Mouse (Mus musculus) urinary bladder, postnatal 36 days (tissue): ENCODE measurements around the gene Mup5.
"Not testable (repeated sequence)": the region's sequence is repeated elsewhere in the genome, so short reads cannot be mapped to it uniquely, and the experiment has no call there.

Experiments
- DNase-seq, 2 experiments: peaks; one replicate each; pipeline ENCODE4 v3.0.0; 2022; ENCODE audit warnings: low spot score in 2 of 2, mixed read lengths in 1 of 2

The Mup5 gene

GRCm38 (mm10) chr4:61834952-61835708, at the start of gene Mup5:
Mup5 (minus strand) TSS chr4:61835233.
- DNase-seq: no peak

- peak in 1 of 2 experiments; percentile 20 for DNase-seq
These were observed 23.1 kb upstream of the Mup5 start for GRCm38 (mm10) chr4:61858160-61858559.

- peak; percentile 61 to 64 for DNase-seq
These were observed 21.0 kb upstream of the Mup5 start for GRCm38 (mm10) chr4:61855831-61856698.

- DNase-seq: no peak
These were observed 20.3 kb upstream of the Mup5 start for GRCm38 (mm10) chr4:61855344-61855743.

GRCm38 (mm10) chr4:61844758-61845455, 9.9 kb upstream of the Mup5 start:
- no peak for DNase-seq

- no peak for DNase-seq
These were observed 5.8 kb downstream of the Mup5 start for GRCm38 (mm10) chr4:61829211-61829610.

GRCm38 (mm10) chr4:61823185-61823584, 11.8 kb downstream of the Mup5 start:
- no peak for DNase-seq

GRCm38 (mm10) chr4:61822541-61822940, 12.5 kb downstream of the Mup5 start:
- not testable (repeated sequence) for DNase-seq

- DNase-seq: no peak
These were observed 19.4 kb downstream of the Mup5 start for GRCm38 (mm10) chr4:61815602-61816001.

GRCm38 (mm10) chr4:61813435-61813834, 21.6 kb downstream of the Mup5 start:
- DNase-seq: no peak

- DNase-seq: peak; percentile 58 to 62
These were observed 23.8 kb downstream of the Mup5 start for GRCm38 (mm10) chr4:61811193-61811592.

- not testable (repeated sequence) for DNase-seq
These were observed 26.1 kb downstream of the Mup5 start for GRCm38 (mm10) chr4:61808926-61809325.

- not testable (repeated sequence) for DNase-seq
These were observed 45.3 kb downstream of the Mup5 start for GRCm38 (mm10) chr4:61789699-61790098.

GRCm38 (mm10) chr4:61784231-61784630, 50.8 kb downstream of the Mup5 start:
- DNase-seq: not testable (repeated sequence)

GRCm38 (mm10) chr4:61782169-61782568, 52.9 kb downstream of the Mup5 start, which contains the start of gene Mup19:
Mup19 (minus strand) TSS chr4:61782269.
- not testable (repeated sequence) for DNase-seq
